Mouse (Mus musculus) kidney, adult 2 months (tissue): ENCODE results near the gene Prtg.

Experiments used
- CTCF ChIP-seq: fragments of 200-500 bp; conservative IDR thresholded peaks from 2 replicates; pipeline ENCODE4 v1.5.1; 2011; ENCODE audit warnings: low read depth, mild to moderate bottlenecking, control low read depth, low read length, moderate library complexity, mixed read lengths; ENCODE audit not compliant: insufficient read depth, insufficient read length
- POLR2A ChIP-seq: fragments of 200-500 bp; IDR thresholded peaks from one replicate; pipeline ENCODE4 v1.6.1; 2011; ENCODE audit warnings: low read depth, low read length, control low read depth

GRCm38 (mm10) chr9:72943424-72943823, 136.8 kb downstream of the Prtg start:
- peak; percentile 23; the same call in 1 of the 2 replicates for TF ChIP-seq CTCF
- no peak for TF ChIP-seq POLR2A
